Mouse (Mus musculus): Measurements from ENCODE around the gene Ttc27. TPM values are rescaled to one million over a fixed set of nuclear protein-coding genes. Genes with fewer than 3 reads are reported as not detected.

Gene Ttc27
- total RNA-seq, 2 experiments from 2014 or later = 1.5 to 1.7 TPM

DNA sequence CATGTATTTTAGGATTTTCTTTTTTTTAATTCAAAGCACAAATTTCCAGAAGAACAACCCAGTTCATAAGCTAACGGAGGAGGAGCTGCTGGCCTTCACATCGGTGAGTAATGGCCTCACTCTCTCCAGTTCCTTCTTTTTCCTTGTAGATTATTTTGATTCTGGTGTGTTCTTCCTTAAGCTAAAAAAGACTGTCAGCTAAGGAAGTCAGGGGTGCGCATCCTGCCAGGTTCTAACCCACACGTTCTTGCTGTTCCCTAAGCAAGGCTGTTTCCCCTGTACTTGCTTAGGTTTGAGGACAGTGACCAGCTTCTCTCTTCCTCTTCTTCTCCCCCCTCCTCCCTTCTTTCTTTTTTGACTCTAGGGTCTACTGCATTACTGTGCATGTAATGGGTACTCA, 33.5 kb downstream of the Ttc27 start:
- no peak for ATAC-seq (replicated peaks; ENCODE audit: low FRiP score, poor library complexity, severe bottlenecking)

DNA sequence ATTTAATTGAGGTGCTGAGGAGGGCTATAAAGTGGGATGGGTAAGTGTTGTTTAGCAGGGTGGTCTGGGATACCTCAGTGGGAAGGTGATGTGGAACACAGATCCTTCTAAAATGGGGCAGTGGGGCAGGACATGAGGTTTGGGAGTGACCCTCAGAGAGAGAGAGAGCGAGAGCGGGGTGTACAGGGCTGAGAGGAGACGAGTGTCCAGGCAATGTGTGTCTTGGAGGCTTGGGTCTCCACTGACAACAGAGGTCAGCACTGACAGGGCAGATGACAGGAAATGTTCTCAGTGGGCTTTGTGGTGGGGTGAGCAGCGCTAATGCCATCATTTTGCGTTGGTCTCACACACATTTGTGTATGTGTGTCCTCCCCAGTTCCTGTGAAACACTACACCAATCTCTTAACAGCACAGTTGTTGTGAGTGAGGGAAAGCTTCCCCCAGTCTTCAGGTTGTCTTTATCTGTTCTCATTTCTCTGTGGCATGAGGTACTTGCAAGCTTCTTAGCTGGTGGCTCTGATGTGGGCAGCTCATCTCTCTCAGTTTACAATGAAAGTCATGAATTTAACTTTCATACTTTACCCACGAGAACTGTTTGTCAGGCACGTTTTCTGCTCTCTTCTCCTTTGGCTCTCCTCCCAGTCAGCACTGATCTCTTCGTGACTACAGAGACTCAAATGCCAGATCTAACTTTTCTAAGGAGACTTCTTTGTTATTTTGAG, 35.5 kb downstream of the Ttc27 start:
- ATAC-seq (replicated peaks; ENCODE audit: low FRiP score, poor library complexity, severe bottlenecking) = no peak

GRCm38 (mm10) chr17:74753628-74754104, 36.1 kb downstream of the Ttc27 start:
- no peak for ATAC-seq (replicated peaks; ENCODE audit: low FRiP score, poor library complexity, severe bottlenecking)

- no peak for ATAC-seq (replicated peaks; ENCODE audit: low FRiP score, poor library complexity, severe bottlenecking)
These were observed 37.0 kb downstream of the Ttc27 start for GRCm38 (mm10) chr17:74754369-74755118.

DNA sequence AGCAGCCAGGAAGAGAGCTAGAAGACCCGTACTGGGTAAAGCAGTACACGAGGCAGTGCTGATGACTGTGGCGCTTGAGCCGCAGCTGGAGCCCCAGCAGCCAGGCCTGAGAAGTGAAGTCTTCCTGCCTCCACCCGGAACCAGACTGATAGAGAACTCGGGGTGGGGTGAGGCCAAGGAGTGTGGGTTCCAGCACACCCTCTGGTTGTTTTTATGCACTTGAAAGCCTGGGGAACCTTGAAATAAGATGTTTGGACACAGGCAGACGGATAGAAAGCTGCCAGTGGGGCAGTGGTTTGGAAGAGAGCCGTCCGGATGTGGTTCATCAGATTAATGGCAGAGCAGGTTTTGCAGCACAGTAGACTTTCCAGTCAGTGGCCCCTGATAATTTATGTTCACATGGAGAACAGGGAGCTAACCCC, 51.9 kb downstream of the Ttc27 start:
- no peak for ATAC-seq (replicated peaks; ENCODE audit: low FRiP score, poor library complexity, severe bottlenecking)

- ATAC-seq (replicated peaks; ENCODE audit: low FRiP score, poor library complexity, severe bottlenecking) = no peak
These were observed 54.8 kb downstream of the Ttc27 start for GRCm38 (mm10) chr17:74772364-74772763.

DNA sequence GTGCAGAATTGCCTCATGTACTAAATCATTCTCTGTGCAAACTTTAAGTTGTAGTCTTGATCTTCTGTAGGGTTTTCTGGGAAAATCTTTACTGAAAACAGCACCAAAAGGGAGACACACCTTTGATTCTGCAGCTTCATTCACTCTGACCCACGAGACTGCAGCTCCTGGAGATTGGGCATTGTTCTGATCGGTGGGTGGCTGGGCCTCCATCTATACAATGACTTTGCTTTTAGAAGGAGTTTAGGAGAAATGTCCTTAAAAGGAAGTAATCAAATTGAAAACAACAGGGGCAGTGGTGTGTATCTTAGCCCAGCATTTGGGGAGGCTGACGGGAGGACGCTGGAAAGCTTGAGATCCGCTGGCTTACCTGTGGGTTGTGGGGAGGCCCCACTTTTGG, 56.0 kb downstream of the Ttc27 start:
- no peak for ATAC-seq (replicated peaks; ENCODE audit: low FRiP score, poor library complexity, severe bottlenecking)

- ATAC-seq (replicated peaks; ENCODE audit: low FRiP score, poor library complexity, severe bottlenecking) = no peak
These were observed 62.6 kb downstream of the Ttc27 start for GRCm38 (mm10) chr17:74780133-74780532.

DNA sequence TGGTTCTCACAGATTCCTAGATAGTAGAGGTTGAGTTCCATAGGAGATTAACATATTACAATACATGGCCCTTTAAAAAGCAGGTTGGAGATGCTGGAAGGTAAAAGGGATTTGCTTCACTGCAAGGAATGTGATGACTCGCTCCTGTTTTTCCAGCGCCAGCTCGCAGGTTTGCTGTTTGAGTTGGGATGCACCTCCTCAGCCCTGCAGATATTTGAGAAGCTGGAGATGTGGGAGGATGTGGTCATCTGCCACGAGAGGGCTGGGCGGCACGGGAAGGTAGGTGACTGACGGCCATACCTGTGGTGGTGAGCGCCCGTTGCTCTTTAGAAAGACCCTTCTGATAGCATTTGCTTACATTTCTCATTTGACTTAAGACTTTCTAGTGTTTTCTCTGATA, 63.1 kb downstream of the Ttc27 start:
- no peak for ATAC-seq (replicated peaks; ENCODE audit: low FRiP score, poor library complexity, severe bottlenecking)

GRCm38 (mm10) chr17:74781911-74782310, 64.4 kb downstream of the Ttc27 start:
- no peak for ATAC-seq (replicated peaks; ENCODE audit: low FRiP score, poor library complexity, severe bottlenecking)

GRCm38 (mm10) chr17:74785586-74785985, 68.1 kb downstream of the Ttc27 start:
- ATAC-seq (replicated peaks; ENCODE audit: low FRiP score, poor library complexity, severe bottlenecking) = no peak

- ATAC-seq (replicated peaks; ENCODE audit: low FRiP score, poor library complexity, severe bottlenecking) = no peak
These were observed 68.7 kb downstream of the Ttc27 start for GRCm38 (mm10) chr17:74786198-74786734.

GRCm38 (mm10) chr17:74796023-74796699, 78.6 kb downstream of the Ttc27 start:
- ATAC-seq (replicated peaks; ENCODE audit: low FRiP score, poor library complexity, severe bottlenecking) = no peak

DNA sequence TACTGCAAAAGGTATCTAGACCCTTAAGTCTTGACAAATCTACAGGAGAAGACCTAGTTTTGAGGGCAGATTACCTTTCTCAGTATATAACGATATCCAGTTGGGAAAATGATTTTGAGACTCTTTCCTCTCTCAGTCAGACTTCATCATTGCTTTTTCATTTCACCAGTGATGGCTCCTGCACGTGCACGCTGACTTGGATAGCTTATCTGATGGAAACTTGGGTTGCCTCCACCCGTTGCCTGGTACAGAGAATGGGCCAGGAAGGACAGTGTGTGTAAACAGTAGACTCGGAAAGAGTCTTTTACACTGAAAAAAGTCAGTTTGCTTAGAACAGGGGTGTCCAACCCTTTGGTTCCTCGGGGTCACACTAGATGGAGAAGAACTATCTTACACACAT, 82.3 kb downstream of the Ttc27 start:
- no peak for ATAC-seq (replicated peaks; ENCODE audit: low FRiP score, poor library complexity, severe bottlenecking)

DNA sequence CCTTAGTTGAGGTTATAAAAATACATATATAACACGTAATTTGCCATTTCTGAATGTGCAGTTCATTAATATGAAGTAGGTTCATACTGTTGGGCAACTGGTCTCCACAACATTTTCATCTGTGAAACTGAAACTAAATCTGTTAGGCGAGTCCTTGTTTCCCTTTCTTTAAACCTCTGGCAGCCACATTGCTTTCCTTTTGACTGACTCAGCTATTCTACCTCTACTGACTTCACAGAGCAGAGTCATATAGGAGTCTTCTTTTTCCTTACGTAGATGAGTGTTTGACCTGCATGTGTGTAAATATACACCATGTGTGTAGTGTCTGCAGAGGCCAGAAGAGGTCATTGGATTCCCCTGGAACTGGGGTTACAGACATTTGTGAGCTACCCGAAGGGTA, 85.2 kb downstream of the Ttc27 start:
- no peak for ATAC-seq (replicated peaks; ENCODE audit: low FRiP score, poor library complexity, severe bottlenecking)

GRCm38 (mm10) chr17:74803835-74804234, 86.3 kb downstream of the Ttc27 start:
- ATAC-seq (replicated peaks; ENCODE audit: low FRiP score, poor library complexity, severe bottlenecking) = no peak

GRCm38 (mm10) chr17:74804321-74804930, 86.9 kb downstream of the Ttc27 start:
- no peak for ATAC-seq (replicated peaks; ENCODE audit: low FRiP score, poor library complexity, severe bottlenecking)

GRCm38 (mm10) chr17:74807509-74808248, 90.1 kb downstream of the Ttc27 start:
- ATAC-seq (replicated peaks; ENCODE audit: low FRiP score, poor library complexity, severe bottlenecking) = no peak

GRCm38 (mm10) chr17:74808330-74808729, 90.8 kb downstream of the Ttc27 start:
- ATAC-seq (replicated peaks; ENCODE audit: low FRiP score, poor library complexity, severe bottlenecking) = no peak

Data from erythroid progenitor cell, adult 5-6 weeks (primary cell).